Mouse (Mus musculus) midbrain, embryonic 13.5 days (tissue): Measurements from ENCODE around the gene Rilp. TPM values are rescaled to one million over a fixed set of nuclear protein-coding genes. Genes with fewer than 3 reads are reported as not detected.

Experiments
- ATAC-seq: fragments of 200-750 bp; cut with Nextera tagmentation; 2 replicates; pipeline ENCODE4 v1.8.0; 2017; ENCODE audit warnings: mild to moderate bottlenecking, moderate TSS enrichment, moderate library complexity
- H3K27ac ChIP-seq: fragments of 300-500 bp; sonication (generic); 2 replicates; pipeline ENCODE4 v1.5.1; 2015; ENCODE audit warnings: inconsistent platforms, mild to moderate bottlenecking, moderate library complexity
- H3K27me3 ChIP-seq: fragments of 300-500 bp; sonication (generic); 2 replicates; pipeline ENCODE4 v1.6.1; 2015; ENCODE audit warnings: mild to moderate bottlenecking, inconsistent platforms
- H3K36me3 ChIP-seq: fragments of 300-500 bp; sonication (generic); 2 replicates; pipeline ENCODE4 v1.6.1; 2015; ENCODE audit warnings: mild to moderate bottlenecking, inconsistent platforms
- H3K4me1 ChIP-seq: fragments of 300-500 bp; sonication (generic); replicated peaks from 2 replicates; pipeline ENCODE4 v1.6.1; 2015; ENCODE audit warnings: inconsistent platforms
- H3K4me2 ChIP-seq: fragments of 300-500 bp; sonication (generic); replicated peaks from 2 replicates; pipeline ENCODE4 v1.6.1; 2015; ENCODE audit warnings: moderate library complexity, mild to moderate bottlenecking, inconsistent platforms
- H3K4me3 ChIP-seq: fragments of 300-500 bp; sonication (generic); replicated peaks from 2 replicates; pipeline ENCODE4 v1.5.1; 2015; ENCODE audit warnings: mild to moderate bottlenecking, inconsistent platforms
- H3K9ac ChIP-seq: fragments of 300-500 bp; sonication (generic); replicated peaks from 2 replicates; pipeline ENCODE4 v1.6.1; 2015; ENCODE audit warnings: mild to moderate bottlenecking, inconsistent platforms
- H3K9me3 ChIP-seq: fragments of 300-500 bp; sonication (generic); 2 replicates; pipeline ENCODE4 v1.6.1; 2016; ENCODE audit warnings: mild to moderate bottlenecking, inconsistent platforms
- WGBS: fragments of 180-500 bp; shearing (Covaris S2); methylation state at CpG from one replicate; pipeline ENCODE4 v1.1.7; 2015; 5-methylcytosine and 5-hydroxymethylcytosine counted together
- polyA plus RNA-seq: library from polyadenylated mRNA; unstranded; fragments of >200 nt; fragmentation: Nextera tagmentation; extraction: Ambion mirVana; gene quantifications from 2 replicates; pipeline ENCODE4 v1.2.1, GENCODE M21; 2015

Gene Rilp
- polyA plus RNA-seq, 1 experiment from 2014 or later = 1.2 TPM

- H3K4me2 ChIP-seq = peak overlapping the region; percentile 51
- peak overlapping the region; percentile 59 for H3K9ac ChIP-seq
- H3K27me3 ChIP-seq = peaks cover 7% of the 10 kb centered on the region
- H3K4me1 ChIP-seq = peaks cover 19% of the 10 kb centered on the region
- H3K36me3 ChIP-seq = peaks cover 19% of the 10 kb centered on the region
- ATAC-seq = 0 out of 2 replicates have a peak, but pooled peaks have one; percentile 6
- H3K9me3 ChIP-seq = no peaks in the 10 kb centered on the region
- 18% methylated on average over 19 of the region's 19 CpGs for WGBS
- H3K4me3 ChIP-seq = peak overlapping the region; percentile 26
- no peak overlapping the region for H3K27ac ChIP-seq
These were observed 42.2 kb upstream of the Rilp start for GRCm38 (mm10) chr11:75467512-75468215.

DNA sequence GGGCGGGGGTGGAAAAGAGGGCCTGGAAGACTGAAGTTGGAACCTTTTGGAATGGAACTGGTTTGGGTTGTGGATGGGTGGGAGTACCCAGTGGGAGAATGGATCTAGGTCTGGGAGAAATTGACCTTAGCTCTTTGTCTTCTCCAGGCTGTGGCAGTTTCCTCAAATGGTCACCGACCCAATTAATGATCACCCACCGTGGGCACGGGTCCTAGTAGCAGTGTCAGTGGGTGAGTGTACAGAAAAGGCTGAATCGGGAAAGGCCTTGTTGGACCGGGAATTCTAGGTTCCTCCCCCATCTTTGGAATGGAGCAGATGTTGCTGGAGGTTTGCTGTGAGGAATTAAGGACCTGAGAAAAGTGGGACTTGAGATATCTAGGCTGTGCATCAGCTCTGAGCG is 41.5 kb upstream of the Rilp start:
- H3K36me3 ChIP-seq = peaks cover 19% of the 10 kb centered on the region
- H3K4me3 ChIP-seq = peak overlapping the region; percentile 26; the same call in 1 of the 2 replicates
- peak overlapping the region; percentile 51 for H3K4me2 ChIP-seq
- H3K9me3 ChIP-seq = no peaks in the 10 kb centered on the region
- H3K27me3 ChIP-seq = peaks cover 7% of the 10 kb centered on the region; the same call in 1 of the 2 replicates
- ATAC-seq = no peak
- peaks cover 11% of the 10 kb centered on the region for H3K4me1 ChIP-seq
- no peak overlapping the region for H3K9ac ChIP-seq
- WGBS = 65% methylated on average over 7 of the region's 7 CpGs
- H3K27ac ChIP-seq = no peak overlapping the region

GRCm38 (mm10) chr11:75469261-75469660 is 40.6 kb upstream of the Rilp start:
- H3K4me3 ChIP-seq = no peak overlapping the region
- H3K4me2 ChIP-seq = no peak overlapping the region
- no peak overlapping the region for H3K9ac ChIP-seq
- peaks cover 7% of the 10 kb centered on the region; the same call in 1 of the 2 replicates for H3K27me3 ChIP-seq
- no peak for ATAC-seq
- H3K9me3 ChIP-seq = no peaks in the 10 kb centered on the region
- peaks cover 8% of the 10 kb centered on the region for H3K4me1 ChIP-seq
- WGBS = 94% methylated on average over 4 of the region's 4 CpGs
- H3K27ac ChIP-seq = no peak overlapping the region
- H3K36me3 ChIP-seq = peaks cover 19% of the 10 kb centered on the region

DNA sequence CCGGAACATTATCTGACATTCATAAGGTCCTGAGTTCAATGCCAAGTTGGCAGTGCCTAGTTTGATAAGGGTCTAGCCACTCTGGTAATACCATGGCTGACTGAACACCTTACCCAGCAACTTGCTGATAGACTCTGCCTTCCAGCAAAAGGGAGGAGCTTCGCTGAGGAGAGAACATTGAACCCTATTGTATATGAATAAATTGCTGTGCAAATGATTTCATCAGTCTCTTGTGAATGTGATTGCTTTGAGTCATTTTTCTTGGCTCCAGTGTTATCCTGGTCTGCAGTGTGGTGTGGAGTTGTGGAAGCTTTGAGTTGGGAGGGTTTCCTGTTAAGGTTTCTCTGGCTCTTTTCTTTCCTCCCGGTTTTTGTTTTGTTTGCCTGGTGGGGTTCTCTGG is 39.2 kb upstream of the Rilp start:
- Histone ChIP-seq H3K4me3 (no peak overlapping the region), H3K4me1 (peaks cover 8% of the 10 kb centered on the region), H3K27ac (no peak overlapping the region), H3K9ac (no peak overlapping the region), H3K9me3 (no peaks in the 10 kb centered on the region), H3K27me3 (peaks cover 7% of the 10 kb centered on the region; the same call in 1 of the 2 replicates), H3K4me2 (no peak overlapping the region), H3K36me3 (peaks cover 7% of the 10 kb centered on the region; the same call in 1 of the 2 replicates)
- ATAC-seq = no peak
- 82% methylated on average over 3 of the region's 3 CpGs for WGBS

GRCm38 (mm10) chr11:75472469-75473081 is 37.3 kb upstream of the Rilp start:
- WGBS = 82% methylated on average over 11 of the region's 11 CpGs
- H3K36me3 ChIP-seq = no peaks in the 10 kb centered on the region
- H3K4me3 ChIP-seq = no peak overlapping the region
- peaks cover 4% of the 10 kb centered on the region; the same call in 1 of the 2 replicates for H3K27me3 ChIP-seq
- H3K4me2 ChIP-seq = no peak overlapping the region
- H3K27ac ChIP-seq = no peak overlapping the region
- H3K4me1 ChIP-seq = peaks cover 6% of the 10 kb centered on the region
- ATAC-seq = no peak
- H3K9me3 ChIP-seq = no peaks in the 10 kb centered on the region
- H3K9ac ChIP-seq = no peak overlapping the region

DNA sequence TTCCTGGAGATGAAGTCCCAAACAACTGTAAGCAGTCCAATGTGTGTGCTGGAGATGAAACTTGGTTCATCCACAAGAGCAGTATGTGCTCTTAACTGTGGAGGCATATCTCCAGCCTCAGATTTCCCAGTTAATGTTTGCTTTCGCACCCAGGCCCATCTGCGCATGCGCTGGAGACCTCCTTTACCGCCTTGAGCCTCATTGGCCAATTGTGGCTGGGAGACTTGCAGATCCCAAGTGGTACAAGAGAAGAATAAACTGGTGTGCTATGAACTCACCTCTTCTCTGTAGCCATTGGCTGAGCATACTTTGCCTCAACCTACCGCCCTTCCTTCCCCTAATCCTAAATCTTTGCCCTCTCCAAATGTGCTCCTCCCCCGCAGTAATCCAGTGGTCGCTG is 36.5 kb upstream of the Rilp start:
- 63% methylated on average over 7 of the region's 7 CpGs for WGBS
- H3K36me3 ChIP-seq = no peaks in the 10 kb centered on the region
- no peak for ATAC-seq

GRCm38 (mm10) chr11:75486192-75486591 is 23.7 kb upstream of the Rilp start:
- WGBS = 26% methylated on average over 3 of the region's 3 CpGs

More for the DNA sequence above, 36.5 kb upstream of the Rilp start:
- 0 out of 2 replicates have a peak, but pooled peaks cover 3% of the 10 kb centered on the region for H3K27me3 ChIP-seq
- no peaks in the 10 kb centered on the region for H3K4me1 ChIP-seq
- H3K27ac ChIP-seq = no peak overlapping the region
- no peak overlapping the region for H3K4me3 ChIP-seq
- H3K9ac ChIP-seq = no peak overlapping the region
- no peak overlapping the region for H3K4me2 ChIP-seq
- H3K9me3 ChIP-seq = no peaks in the 10 kb centered on the region

GRCm38 (mm10) chr11:75486601-75487285 is 23.2 kb upstream of the Rilp start, which contains the start of gene Prpf8:
Gene Prpf8 (plus strand): TSS chr11:75486816.
- peak; percentile 100 for ATAC-seq
- under 1% methylated on average over 49 of the region's 52 CpGs for WGBS
- peaks cover 18% of the 10 kb centered on the region for H3K4me1 ChIP-seq

More at GRCm38 (mm10) chr11:75486192-75486591, 23.7 kb upstream of the Rilp start:
- Histone ChIP-seq H3K4me3 (peak overlapping the region; percentile 100), H3K4me1 (peaks cover 18% of the 10 kb centered on the region), H3K36me3 (peaks cover 23% of the 10 kb centered on the region), H3K27me3 (peaks cover 10% of the 10 kb centered on the region; the same call in 1 of the 2 replicates), H3K9ac (no peak overlapping the region), H3K9me3 (no peaks in the 10 kb centered on the region), H3K4me2 (peak overlapping the region; percentile 36), H3K27ac (no peak overlapping the region; the same call in 1 of the 2 replicates)
- ATAC-seq = peak; percentile 51

GRCm38 (mm10) chr11:75487496-75487895 is 22.4 kb upstream of the Rilp start:
- H3K27ac ChIP-seq = no peak overlapping the region
- 46% methylated on average over 6 of the region's 6 CpGs for WGBS
- peaks cover 10% of the 10 kb centered on the region; the same call in 1 of the 2 replicates for H3K27me3 ChIP-seq

More at GRCm38 (mm10) chr11:75486601-75487285, 23.2 kb upstream of the Rilp start, which contains the start of gene Prpf8:
- H3K36me3 ChIP-seq = peaks cover 28% of the 10 kb centered on the region
- H3K4me3 ChIP-seq = peak within 1 kb of the TSS; percentile 100
- H3K27ac ChIP-seq = peak within 1 kb of the TSS; percentile 70
- peaks cover 10% of the 10 kb centered on the region; the same call in 1 of the 2 replicates for H3K27me3 ChIP-seq
- H3K9me3 ChIP-seq = no peaks in the 10 kb centered on the region
- H3K9ac ChIP-seq = peak within 1 kb of the TSS; percentile 99
- peak within 1 kb of the TSS; percentile 99 for H3K4me2 ChIP-seq

DNA sequence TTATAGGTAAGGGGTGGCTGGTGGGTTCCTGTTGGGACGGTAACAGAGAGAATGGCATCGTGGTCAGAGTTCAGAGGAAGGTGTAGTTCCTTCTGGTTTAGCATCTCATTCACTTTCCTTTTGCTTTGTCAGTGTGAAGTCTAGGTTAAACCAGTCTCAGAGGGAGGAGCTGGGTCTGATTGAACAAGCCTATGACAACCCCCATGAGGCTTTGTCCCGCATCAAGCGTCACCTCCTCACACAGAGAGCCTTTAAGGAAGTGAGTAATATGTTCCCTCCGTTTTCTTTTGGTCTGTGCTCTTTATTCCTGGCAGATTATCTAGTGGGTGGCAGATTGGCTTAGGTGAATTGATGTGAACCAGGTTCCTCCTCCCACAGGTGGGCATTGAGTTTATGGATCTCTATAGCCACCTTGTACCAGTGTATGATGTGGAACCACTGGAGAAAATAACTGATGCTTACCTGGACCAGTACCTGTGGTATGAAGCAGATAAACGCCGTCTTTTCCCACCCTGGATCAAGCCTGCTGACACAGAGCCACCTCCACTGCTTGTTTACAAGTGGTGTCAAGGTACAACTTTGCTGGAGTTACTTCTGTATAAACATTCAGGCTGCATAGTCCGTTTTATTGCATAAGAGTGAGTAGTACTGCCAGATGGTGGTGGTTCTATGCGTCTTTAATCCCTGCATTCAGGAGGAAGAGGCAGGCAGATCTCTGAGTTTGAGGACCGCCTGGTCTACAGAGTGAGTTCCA is 15.4 kb upstream of the Rilp start:
- Histone ChIP-seq H3K36me3 (peaks cover 99% of the 10 kb centered on the region), H3K9me3 (no peaks in the 10 kb centered on the region), H3K4me1 (no peaks in the 10 kb centered on the region), H3K9ac (no peak overlapping the region), H3K4me3 (no peak overlapping the region), H3K4me2 (no peak overlapping the region), H3K27me3 (no peaks in the 10 kb centered on the region), H3K27ac (no peak overlapping the region)
- ATAC-seq = no peak
- 94% methylated on average over 10 of the region's 10 CpGs for WGBS

More at GRCm38 (mm10) chr11:75487496-75487895, 22.4 kb upstream of the Rilp start:
- peaks cover 18% of the 10 kb centered on the region for H3K4me1 ChIP-seq
- H3K9ac ChIP-seq = peak overlapping the region; percentile 99
- H3K36me3 ChIP-seq = peaks cover 36% of the 10 kb centered on the region
- H3K4me2 ChIP-seq = peak overlapping the region; percentile 99
- peak overlapping the region; percentile 100 for H3K4me3 ChIP-seq
- no peak for ATAC-seq
- H3K9me3 ChIP-seq = no peaks in the 10 kb centered on the region

GRCm38 (mm10) chr11:75498126-75498525 is 11.8 kb upstream of the Rilp start:
- H3K4me2 ChIP-seq = no peak overlapping the region
- WGBS = 94% methylated on average over 1 of the region's 1 CpGs
- no peak for ATAC-seq
- no peaks in the 10 kb centered on the region for H3K4me1 ChIP-seq
- no peak overlapping the region for H3K9ac ChIP-seq
- no peaks in the 10 kb centered on the region for H3K27me3 ChIP-seq
- H3K4me3 ChIP-seq = no peak overlapping the region
- H3K9me3 ChIP-seq = no peaks in the 10 kb centered on the region
- H3K27ac ChIP-seq = no peak overlapping the region
- peaks cover 99% of the 10 kb centered on the region for H3K36me3 ChIP-seq
